ENCODE assay signal across 23 mouse cellular contexts in genomic region chr14:54799686-54800085, GRCm38 (mm10). TPM values are rescaled to one million over a fixed set of nuclear protein-coding genes. Genes with fewer than 3 reads are reported as not detected.
A peak's percentile ranks its signal among the peaks of the same experiment; 100 is the strongest.
DNase-seq lines count a peak whose midpoint lies in the region; ATAC-seq and TF ChIP-seq lines count a peak whose summit lies in the region.
"Had no signal": no experiment of that assay in that cellular context is flagged by ENCODE, and none has a peak within 500 bp of the region (broad histone marks: within the 10 kb centered on the region; RNA-seq: fewer than 3 reads in every experiment).

No protein-coding gene starts in this region.

- H3K27ac ChIP-seq in heart, embryonic 12.5 days (ENCODE audit: poor library complexity, severe bottlenecking), result peak overlapping the region; percentile 11; the same call in 1 of the 2 replicates
- H3K27ac ChIP-seq in layer of hippocampus, adult 2 months, result no peak overlapping the region
- H3K27ac ChIP-seq in intestine, postnatal 0 days (ENCODE audit: low read depth, low read length), result no peak overlapping the region
- H3K27ac ChIP-seq: embryonic facial prominence, embryonic 13.5 days; hindbrain, embryonic 15.5 days had no signal

- no peaks in the 10 kb centered on the region for H3K9me3 ChIP-seq in heart, embryonic 12.5 days (replicated peaks)
- H3K9me3 ChIP-seq in intestine, postnatal 0 days (ENCODE audit: control insufficient read depth), result no peaks in the 10 kb centered on the region
- H3K9me3 ChIP-seq: embryonic facial prominence, embryonic 13.5 days; hindbrain, embryonic 15.5 days had no signal

- no peak for DNase-seq in heart, postnatal 14 days
- DNase-seq in layer of hippocampus, adult 2 months (ENCODE audit: low spot score in 2 of 2), result no peak
- DNase-seq in layer of hippocampus, adult 18-20 months (ENCODE audit: low spot score in 2 of 2), result no peak
- DNase-seq in ES-CJ7 (ENCODE audit: low read depth, low spot score), result peak; percentile 78
- no peak for DNase-seq in thymus, postnatal 25 days
- DNase-seq: adrenal gland, postnatal 25 days; cerebellum, adult 8-10 months; gastrocnemius, postnatal 14 days; kidney, adult 8-10 months; kidney, postnatal 36 days; left cerebral cortex, postnatal 4 days; thymus, adult 18-20 months had no signal

- peak; percentile 44 for TF ChIP-seq CTCF in layer of hippocampus, adult 2 months (conservative IDR thresholded peaks at IDR 0.05)
- TF ChIP-seq CTCF in intestine, postnatal 0 days (IDR thresholded peaks at IDR 0.05; ENCODE audit: low read depth), result peak; percentile 65

- no peak overlapping the region for H3K4me3 ChIP-seq in heart, embryonic 12.5 days
- no peak overlapping the region for H3K4me3 ChIP-seq in layer of hippocampus, adult 2 months
- H3K4me3 ChIP-seq in intestine, postnatal 0 days (ENCODE audit: low read depth, low read length), result no peak overlapping the region
- H3K4me3 ChIP-seq: embryonic facial prominence, embryonic 13.5 days; hindbrain, embryonic 15.5 days; megakaryocyte, embryonic 14.5 days had no signal

- intact Hi-C loops in heart, postnatal 14 days (cut with DNase I), result no loop called here

- ATAC-seq in heart, embryonic 12.5 days (ENCODE audit: insufficient number of reproducible peaks, low FRiP score), result no peak
- ATAC-seq in intestine, postnatal 0 days, result 0 out of 2 replicates have a peak, but pooled peaks have one; percentile 44
- ATAC-seq: lung, postnatal 0 days; midbrain, embryonic 16.5 days had no signal

- no peaks in the 10 kb centered on the region for H3K36me3 ChIP-seq in heart, embryonic 12.5 days
- H3K36me3 ChIP-seq in intestine, postnatal 0 days (ENCODE audit: control insufficient read depth, insufficient read depth), result no peaks in the 10 kb centered on the region
- H3K36me3 ChIP-seq: embryonic facial prominence, embryonic 13.5 days; hindbrain, embryonic 15.5 days had no signal

- no peak overlapping the region for H3K4me2 ChIP-seq in heart, embryonic 12.5 days
- H3K4me2 ChIP-seq in intestine, postnatal 0 days (replicated peaks; ENCODE audit: low read depth), result no peak overlapping the region
- H3K4me2 ChIP-seq: embryonic facial prominence, embryonic 13.5 days; hindbrain, embryonic 15.5 days; liver, embryonic 11.5 days had no signal

- no peak overlapping the region for H3K9ac ChIP-seq in heart, embryonic 12.5 days
- H3K9ac ChIP-seq in intestine, postnatal 0 days (ENCODE audit: low read depth, low read length), result no peak overlapping the region
- H3K9ac ChIP-seq: embryonic facial prominence, embryonic 13.5 days; hindbrain, embryonic 15.5 days had no signal

- H3K27me3 ChIP-seq in heart, embryonic 12.5 days (replicated peaks), result no peaks in the 10 kb centered on the region
- H3K27me3 ChIP-seq in intestine, postnatal 0 days (replicated peaks; ENCODE audit: control insufficient read depth, insufficient read depth, low read length), result no peaks in the 10 kb centered on the region
- H3K27me3 ChIP-seq: hindbrain, embryonic 15.5 days had no signal

- H3K4me1 ChIP-seq in heart, embryonic 12.5 days (replicated peaks), result peaks cover 21% of the 10 kb centered on the region
- H3K4me1 ChIP-seq in intestine, postnatal 0 days (replicated peaks; ENCODE audit: control insufficient read depth, insufficient read depth, low read length), result no peaks in the 10 kb centered on the region; the same call in 1 of the 2 replicates
- H3K4me1 ChIP-seq: embryonic facial prominence, embryonic 13.5 days; hindbrain, embryonic 15.5 days had no signal

- WGBS in heart, embryonic 12.5 days, result 39% methylated on average over 10 of the region's 10 CpGs
- 45% methylated on average over 10 of the region's 10 CpGs for WGBS in intestine, postnatal 0 days

RNA-seq across cellular contexts. Expression of gene Rnf212b, which starts 14.3 kb away (rescaled TPM):
- polyA plus RNA-seq in heart, embryonic 12.5 days (2016; fragmentation: Nextera tagmentation; extraction: Ambion mirVana), result not detected in 2 replicates
- not detected for total RNA-seq in heart, postnatal 14 days (2021)
- not detected for total RNA-seq in layer of hippocampus, adult 2 months (2021)
- not detected for total RNA-seq in layer of hippocampus, adult 18-20 months (2021)
- polyA plus RNA-seq in intestine, postnatal 0 days (2015; fragmentation: Nextera tagmentation; extraction: Ambion mirVana), result not detected in 2 replicates
- total RNA-seq: layer of hippocampus, postnatal 25 days; left cerebral cortex, postnatal 4 days had no signal
- polyA plus RNA-seq: C2C12; embryonic facial prominence, embryonic 13.5 days; heart, embryonic 16.5 days; hindbrain, embryonic 15.5 days; liver, embryonic 11.5 days; lung, postnatal 0 days; midbrain, embryonic 16.5 days had no signal

RNA-seq across cellular contexts. Expression of gene Slc7a8, which starts 17.9 kb away (rescaled TPM):
- 4.4 and 4.7 TPM in 2 replicates for polyA plus RNA-seq in heart, embryonic 12.5 days (2016; fragmentation: Nextera tagmentation; extraction: Ambion mirVana)
- 1 to 10 TPM; 3.2 to 3.7 TPM for total RNA-seq in heart, postnatal 14 days (2021)
- total RNA-seq in layer of hippocampus, adult 2 months (2021), result 10 to 100 TPM; 49.4 to 54.1 TPM
- 10 to 100 TPM; 52.3 to 53.1 TPM for total RNA-seq in layer of hippocampus, adult 18-20 months (2021)
- 34.2 and 36.9 TPM in 2 replicates for polyA plus RNA-seq in intestine, postnatal 0 days (2015; fragmentation: Nextera tagmentation; extraction: Ambion mirVana)
- polyA plus RNA-seq: C2C12 had no signal

Comparison
In these comparisons a context has a peak if more than half of its experiments do, and no peak if none do; other contexts are left out.
1. RNA of gene Slc7a8, which starts 17.9 kb away (total RNA-seq): 49.4 to 54.1 TPM in layer of hippocampus, adult 2 months and 52.3 to 53.1 TPM in layer of hippocampus, adult 18-20 months; 3.2 to 3.7 TPM in heart, postnatal 14 days; every median in the first group is over 10 times any median in the second.